Mouse (Mus musculus): ENCODE data around the gene Bloc1s4. TPM values are rescaled to one million over a fixed set of nuclear protein-coding genes. Genes with fewer than 3 reads are reported as not detected.

The Bloc1s4 gene
- polyA plus RNA-seq, 1 experiment, result 20.5 TPM

DNA sequence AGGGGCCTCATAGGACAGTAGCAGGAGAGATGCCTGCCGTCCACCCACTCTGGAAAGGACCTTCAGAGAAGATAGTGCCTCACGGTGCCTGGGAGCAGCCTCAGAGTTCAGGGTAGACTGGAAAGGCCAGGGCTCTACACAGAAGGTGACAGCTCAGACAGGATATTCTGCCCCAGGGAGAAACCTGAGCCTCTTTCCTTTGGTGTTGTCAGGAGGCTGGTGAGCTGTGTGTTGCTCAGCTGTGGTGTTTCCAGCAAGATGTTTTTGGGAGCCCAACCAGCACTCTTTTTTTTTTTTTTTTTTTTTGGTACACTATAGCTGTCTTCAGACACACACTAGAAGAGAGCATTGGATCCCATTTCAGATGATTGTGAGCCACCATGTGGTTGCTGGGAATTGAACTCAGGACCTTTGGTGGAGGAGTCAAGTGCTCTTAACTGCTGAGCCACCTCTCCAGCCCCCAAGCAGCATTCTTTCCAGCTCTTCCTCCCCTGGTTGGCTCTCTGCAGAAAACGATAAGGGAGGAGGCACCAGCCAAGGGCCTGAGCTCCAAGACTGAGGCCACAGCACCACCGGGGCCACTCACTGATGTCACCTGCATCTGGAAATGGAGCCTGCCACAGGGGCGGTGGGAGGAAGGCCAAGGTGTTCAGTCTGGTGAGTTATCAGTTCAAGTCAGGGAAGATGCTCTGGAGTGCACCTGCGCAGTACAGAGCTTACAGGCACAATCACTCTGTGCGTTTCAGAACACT, 16.4 kb downstream of the Bloc1s4 start:
- WGBS, result 82% methylated on average over 7 of the region's 7 CpGs
- no peaks in the 10 kb centered on the region for H3K27me3 ChIP-seq (ENCODE audit: control insufficient read depth, insufficient read depth, low read length)
- H3K4me3 ChIP-seq (ENCODE audit: extremely low read depth, insufficient read depth, insufficient read length), result no peak overlapping the region
- H3K27ac ChIP-seq (ENCODE audit: insufficient read depth, low read length), result no peak overlapping the region
- TF ChIP-seq CTCF (IDR thresholded peaks at IDR 0.05; ENCODE audit: extremely low read depth, insufficient read depth, insufficient read length, insufficient replicate concordance), result no peak
- TF ChIP-seq POLR2A (IDR thresholded peaks at IDR 0.05; ENCODE audit: low read depth, low read length), result no peak
- peaks cover 4% of the 10 kb centered on the region; the same call in 1 of the 2 replicates for H3K4me1 ChIP-seq (ENCODE audit: control insufficient read depth, insufficient read depth, insufficient read length)
- no peak for DNase-seq (ENCODE audit: low read depth in 1 of 2, low spot score in 2 of 2)
- H3K36me3 ChIP-seq (ENCODE audit: control insufficient read depth, insufficient read depth, low read length), result no peaks in the 10 kb centered on the region

DNA sequence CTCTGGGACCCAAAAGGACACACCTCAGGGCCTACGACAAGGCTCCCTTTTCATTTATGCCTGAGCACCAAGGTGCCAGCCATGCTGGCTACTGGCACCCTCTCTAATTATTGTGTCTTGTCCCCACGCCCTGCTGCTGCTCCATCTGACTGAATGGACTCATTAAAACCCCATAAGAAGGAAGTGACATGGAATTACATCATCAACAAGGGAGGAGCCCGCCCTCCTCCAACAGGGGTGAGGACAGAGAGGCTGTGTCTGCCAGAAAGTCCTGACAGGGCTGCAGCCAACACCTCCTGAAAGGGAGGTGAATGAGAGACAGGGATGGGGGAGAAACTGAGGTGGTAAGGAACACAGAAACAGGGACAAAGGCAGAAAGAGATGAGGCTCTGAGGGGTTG, 17.8 kb downstream of the Bloc1s4 start:
- Histone ChIP-seq H3K4me1 (ENCODE audit: control insufficient read depth, insufficient read depth, insufficient read length) (peaks cover 4% of the 10 kb centered on the region; the same call in 1 of the 2 replicates), H3K27ac (ENCODE audit: insufficient read depth, low read length) (no peak overlapping the region), H3K27me3 (ENCODE audit: control insufficient read depth, insufficient read depth, low read length) (no peaks in the 10 kb centered on the region), H3K4me3 (ENCODE audit: extremely low read depth, insufficient read depth, insufficient read length) (no peak overlapping the region), H3K36me3 (ENCODE audit: control insufficient read depth, insufficient read depth, low read length) (no peaks in the 10 kb centered on the region)
- 83% methylated on average over 3 of the region's 3 CpGs for WGBS
- TF ChIP-seq POLR2A (IDR thresholded peaks at IDR 0.05; ENCODE audit: low read depth, low read length), result no peak
- no peak for TF ChIP-seq CTCF (IDR thresholded peaks at IDR 0.05; ENCODE audit: extremely low read depth, insufficient read depth, insufficient read length, insufficient replicate concordance)
- DNase-seq (ENCODE audit: low read depth in 1 of 2, low spot score in 2 of 2), result no peak

DNA sequence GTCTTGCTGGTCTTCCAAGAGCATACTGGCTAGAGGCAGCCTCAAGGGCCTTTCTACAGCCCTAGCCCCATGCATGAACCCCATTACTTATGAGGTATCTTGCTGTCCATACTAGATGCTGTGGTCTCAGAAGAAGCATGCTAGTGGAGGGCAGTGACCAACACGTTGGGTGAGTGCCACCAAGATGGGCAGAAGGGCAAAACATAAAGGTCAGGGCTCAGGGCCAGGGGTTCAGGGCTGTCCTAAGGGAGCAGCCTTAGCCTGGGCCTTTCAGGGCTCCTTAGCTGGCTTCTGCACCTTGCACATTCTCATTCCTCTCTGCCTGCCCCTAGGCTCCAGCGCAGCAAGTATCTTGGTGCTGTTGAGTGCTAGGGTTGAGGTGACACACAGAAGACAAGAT, 18.5 kb downstream of the Bloc1s4 start:
- Histone ChIP-seq H3K4me3 (ENCODE audit: extremely low read depth, insufficient read depth, insufficient read length) (no peak overlapping the region), H3K27me3 (ENCODE audit: control insufficient read depth, insufficient read depth, low read length) (no peaks in the 10 kb centered on the region), H3K36me3 (ENCODE audit: control insufficient read depth, insufficient read depth, low read length) (no peaks in the 10 kb centered on the region), H3K4me1 (ENCODE audit: control insufficient read depth, insufficient read depth, insufficient read length) (peaks cover 4% of the 10 kb centered on the region; the same call in 1 of the 2 replicates), H3K27ac (ENCODE audit: insufficient read depth, low read length) (no peak overlapping the region)
- no peak for DNase-seq (ENCODE audit: low read depth in 1 of 2, low spot score in 2 of 2)
- no peak for TF ChIP-seq CTCF (IDR thresholded peaks at IDR 0.05; ENCODE audit: extremely low read depth, insufficient read depth, insufficient read length, insufficient replicate concordance)
- no peak for TF ChIP-seq POLR2A (IDR thresholded peaks at IDR 0.05; ENCODE audit: low read depth, low read length)
- 92% methylated on average over 2 of the region's 2 CpGs for WGBS

DNA sequence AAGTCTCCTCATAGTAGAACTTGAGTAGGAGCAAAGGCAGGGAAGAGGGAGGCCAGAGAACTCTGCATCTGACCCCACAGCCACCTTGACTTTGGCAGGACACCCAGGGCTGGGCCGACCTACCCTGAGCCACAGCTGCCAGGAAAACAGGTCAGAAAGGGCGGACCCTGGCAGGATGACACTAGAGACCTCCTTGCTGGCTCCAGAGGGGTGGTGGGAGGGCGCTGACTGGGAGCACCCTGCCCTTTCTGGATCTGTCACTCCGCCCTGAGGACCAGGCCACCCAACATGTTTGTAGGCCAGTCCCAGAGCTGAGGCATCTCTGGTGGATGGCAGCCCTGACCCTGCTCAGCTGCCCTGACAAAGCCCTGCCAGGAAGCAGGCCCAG, 19.4 kb downstream of the Bloc1s4 start:
- TF ChIP-seq POLR2A (IDR thresholded peaks at IDR 0.05; ENCODE audit: low read depth, low read length) (no peak), CTCF (IDR thresholded peaks at IDR 0.05; ENCODE audit: extremely low read depth, insufficient read depth, insufficient read length, insufficient replicate concordance) (no peak)
- Histone ChIP-seq H3K4me1 (ENCODE audit: control insufficient read depth, insufficient read depth, insufficient read length) (peaks cover 4% of the 10 kb centered on the region; the same call in 1 of the 2 replicates), H3K27ac (ENCODE audit: insufficient read depth, low read length) (no peak overlapping the region), H3K27me3 (ENCODE audit: control insufficient read depth, insufficient read depth, low read length) (no peaks in the 10 kb centered on the region), H3K36me3 (ENCODE audit: control insufficient read depth, insufficient read depth, low read length) (no peaks in the 10 kb centered on the region), H3K4me3 (ENCODE audit: extremely low read depth, insufficient read depth, insufficient read length) (no peak overlapping the region)
- WGBS, result 94% methylated on average over 4 of the region's 4 CpGs
- DNase-seq (ENCODE audit: low read depth in 1 of 2, low spot score in 2 of 2), result no peak

DNA sequence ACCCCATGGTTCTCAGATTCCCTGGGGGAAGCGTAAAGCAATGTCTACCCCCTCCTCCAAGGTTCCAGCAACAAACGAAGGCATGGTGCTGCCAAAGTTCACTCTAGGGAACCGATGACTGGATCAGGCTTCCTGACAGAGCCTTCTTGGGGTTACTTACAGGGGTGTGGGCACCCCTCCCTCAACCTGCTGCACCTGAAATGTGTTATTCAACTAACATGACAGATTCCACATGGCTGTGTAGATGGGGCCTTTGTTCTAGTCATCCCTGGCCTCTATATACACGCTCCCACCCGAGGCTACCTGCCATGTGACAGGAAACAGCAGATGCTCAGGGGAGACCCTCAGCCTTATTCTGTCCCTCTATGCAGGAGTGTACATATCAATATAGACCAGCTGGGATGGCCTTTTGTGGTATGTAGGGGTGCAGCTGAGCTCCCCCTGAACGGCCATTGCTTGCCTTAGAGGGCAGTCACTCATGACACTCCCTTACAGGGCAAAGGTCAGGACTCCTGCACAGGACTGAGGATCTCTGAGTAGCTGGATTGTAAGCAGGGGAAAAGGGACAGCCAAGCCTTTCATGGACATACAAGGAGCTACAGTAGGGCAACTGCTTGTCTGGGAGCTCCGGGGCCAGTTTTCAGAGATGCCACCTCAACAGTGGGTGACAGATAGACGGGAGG, 19.9 kb downstream of the Bloc1s4 start:
- no peak for DNase-seq (ENCODE audit: low read depth in 1 of 2, low spot score in 2 of 2)
- Histone ChIP-seq H3K4me3 (ENCODE audit: extremely low read depth, insufficient read depth, insufficient read length) (no peak overlapping the region), H3K27me3 (ENCODE audit: control insufficient read depth, insufficient read depth, low read length) (no peaks in the 10 kb centered on the region), H3K36me3 (ENCODE audit: control insufficient read depth, insufficient read depth, low read length) (no peaks in the 10 kb centered on the region), H3K27ac (ENCODE audit: insufficient read depth, low read length) (no peak overlapping the region), H3K4me1 (ENCODE audit: control insufficient read depth, insufficient read depth, insufficient read length) (peaks cover 4% of the 10 kb centered on the region; the same call in 1 of the 2 replicates)
- 79% methylated on average over 8 of the region's 8 CpGs for WGBS
- TF ChIP-seq POLR2A (IDR thresholded peaks at IDR 0.05; ENCODE audit: low read depth, low read length), result no peak
- TF ChIP-seq CTCF (IDR thresholded peaks at IDR 0.05; ENCODE audit: extremely low read depth, insufficient read depth, insufficient read length, insufficient replicate concordance), result no peak

DNA sequence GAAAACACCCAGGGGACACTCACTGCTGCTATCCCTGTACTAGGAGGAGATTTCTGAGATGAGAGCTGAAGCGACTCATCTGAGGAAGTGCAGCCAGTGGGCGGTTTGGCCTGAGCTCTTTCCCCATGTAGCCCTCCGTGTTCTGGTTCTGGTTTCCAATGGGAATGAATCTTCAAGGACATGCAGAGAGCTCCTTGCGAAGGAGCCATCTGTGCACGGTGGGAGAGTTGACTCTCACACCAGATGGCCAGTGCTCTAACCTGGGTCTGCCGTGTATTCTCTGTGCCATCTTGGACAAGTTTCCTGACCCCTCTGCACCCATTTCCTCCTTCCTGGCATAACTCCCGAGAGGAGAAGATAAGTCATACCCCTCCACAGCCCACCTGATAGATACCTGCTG, 20.7 kb downstream of the Bloc1s4 start:
- Histone ChIP-seq H3K36me3 (ENCODE audit: control insufficient read depth, insufficient read depth, low read length) (no peaks in the 10 kb centered on the region), H3K4me1 (ENCODE audit: control insufficient read depth, insufficient read depth, insufficient read length) (peaks cover 4% of the 10 kb centered on the region; the same call in 1 of the 2 replicates), H3K27ac (ENCODE audit: insufficient read depth, low read length) (no peak overlapping the region), H3K4me3 (ENCODE audit: extremely low read depth, insufficient read depth, insufficient read length) (no peak overlapping the region), H3K27me3 (ENCODE audit: control insufficient read depth, insufficient read depth, low read length) (no peaks in the 10 kb centered on the region)
- TF ChIP-seq POLR2A (IDR thresholded peaks at IDR 0.05; ENCODE audit: low read depth, low read length) (no peak), CTCF (IDR thresholded peaks at IDR 0.05; ENCODE audit: extremely low read depth, insufficient read depth, insufficient read length, insufficient replicate concordance) (no peak)
- 87% methylated on average over 7 of the region's 7 CpGs for WGBS
- no peak for DNase-seq (ENCODE audit: low read depth in 1 of 2, low spot score in 2 of 2)
